Mouse (Mus musculus) midbrain, embryonic 10.5 days (tissue): ENCODE measurements around the gene Clnk. TPM values are rescaled to one million over a fixed set of nuclear protein-coding genes. Genes with fewer than 3 reads are reported as not detected.

Experiments
- DNase-seq: peaks from one replicate; pipeline ENCODE4 v3.0.0-alpha.2; 2017; ENCODE audit warnings: low spot score
- H3K27ac ChIP-seq: fragments of 300-500 bp; sonication (generic); replicated peaks from 2 replicates; pipeline ENCODE4 v1.5.1; 2016; ENCODE audit warnings: mild to moderate bottlenecking
- H3K27me3 ChIP-seq: fragments of 300-500 bp; sonication (generic); 2 replicates; pipeline ENCODE4 v1.6.1; 2016; ENCODE audit warnings: low read depth, mild to moderate bottlenecking; ENCODE audit not compliant: poor library complexity, severe bottlenecking
- H3K36me3 ChIP-seq: fragments of 300-500 bp; sonication (generic); 2 replicates; pipeline ENCODE4 v1.6.1; 2016; ENCODE audit warnings: mild to moderate bottlenecking, moderate library complexity
- H3K4me1 ChIP-seq: fragments of 300-500 bp; sonication (generic); 2 replicates; pipeline ENCODE4 v1.6.1; 2016
- H3K4me3 ChIP-seq: fragments of 300-500 bp; sonication (generic); 2 replicates; pipeline ENCODE4 v1.5.1; 2016; ENCODE audit warnings: mild to moderate bottlenecking, moderate library complexity
- H3K9me3 ChIP-seq: fragments of 300-500 bp; sonication (generic); replicated peaks from 2 replicates; pipeline ENCODE4 v1.6.1; 2016; ENCODE audit warnings: mild to moderate bottlenecking
- WGBS: fragments of 180-500 bp; shearing (Covaris S2); methylation state at CpG from one replicate; pipeline ENCODE4 v1.1.7; 2016; 5-methylcytosine and 5-hydroxymethylcytosine counted together
- polyA plus RNA-seq: library from polyadenylated mRNA; unstranded; fragments of >200 nt; fragmentation: Nextera tagmentation; extraction: Ambion mirVana; gene quantifications from 2 replicates; pipeline ENCODE4 v1.2.1, GENCODE M21; 2016

Gene Clnk
- polyA plus RNA-seq, 1 experiment from 2014 or later: 0.06 TPM

DNA sequence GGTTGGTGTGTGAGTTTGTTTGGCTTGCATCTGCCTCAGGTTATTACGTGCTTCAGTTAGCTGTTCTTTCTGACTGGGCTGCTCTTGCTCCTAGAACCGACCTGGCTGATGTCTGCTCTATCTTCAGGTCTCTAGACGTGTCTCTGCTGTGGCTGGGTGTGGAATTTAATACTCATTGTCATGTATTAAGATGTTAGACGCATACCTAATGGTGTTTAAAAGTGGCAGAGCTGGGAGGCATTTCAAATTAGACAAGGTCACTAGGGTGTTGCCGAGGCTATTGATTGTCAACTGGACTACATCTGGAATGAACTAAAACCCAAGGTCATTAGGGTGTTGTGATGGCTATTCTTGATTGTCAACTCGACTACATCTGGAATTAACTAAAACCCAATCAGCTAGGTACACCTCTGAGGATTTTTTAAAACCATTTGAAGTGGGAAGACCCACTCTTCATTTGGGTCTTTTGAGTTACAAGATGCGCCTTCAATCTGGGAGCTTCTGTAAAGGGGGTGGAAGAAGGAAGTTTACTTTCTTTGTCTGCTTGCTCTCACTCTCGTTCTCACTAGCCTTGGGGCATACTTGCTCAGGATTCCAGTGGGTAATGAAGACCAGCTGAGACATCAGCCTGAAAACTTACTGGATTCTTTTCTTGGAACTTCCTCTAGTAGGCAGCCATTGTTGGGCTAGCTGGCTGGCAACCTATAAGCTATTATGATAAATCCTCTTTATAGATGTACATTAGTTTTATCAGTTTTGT lies 179.8 kb downstream of the Clnk start:
- Histone ChIP-seq H3K36me3 (no peaks in the 10 kb centered on the region), H3K27me3 (no peaks in the 10 kb centered on the region), H3K4me1 (0 out of 2 replicates have a peak, but pooled peaks cover 2% of the 10 kb centered on the region), H3K27ac (no peak overlapping the region), H3K9me3 (no peaks in the 10 kb centered on the region), H3K4me3 (no peak overlapping the region)
- DNase-seq: no peak
- WGBS: 70% methylated on average over 8 of the region's 8 CpGs

DNA sequence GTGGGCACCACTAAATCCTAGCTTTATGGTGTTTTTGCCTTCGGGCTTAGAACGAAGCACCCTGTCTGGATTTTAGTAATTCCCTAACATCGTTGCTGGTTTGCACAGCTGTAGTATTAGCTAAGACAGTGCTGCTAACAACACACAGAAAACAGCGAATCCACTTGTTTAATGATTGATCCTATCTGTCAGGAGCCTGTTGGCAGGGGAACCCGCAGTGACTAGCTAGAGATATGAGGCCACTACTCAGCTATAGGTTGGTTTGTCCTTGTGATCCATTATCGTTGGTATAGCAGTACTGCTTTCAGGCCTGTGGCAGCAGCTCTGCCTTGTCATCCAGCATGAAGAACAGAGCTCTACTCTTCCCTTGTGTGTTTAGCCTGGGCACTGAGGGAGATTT lies 183.8 kb downstream of the Clnk start:
- Histone ChIP-seq H3K4me1 (no peaks in the 10 kb centered on the region), H3K9me3 (no peaks in the 10 kb centered on the region), H3K36me3 (no peaks in the 10 kb centered on the region), H3K27me3 (no peaks in the 10 kb centered on the region), H3K4me3 (no peak overlapping the region), H3K27ac (no peak overlapping the region)
- 94% methylated on average over 6 of the region's 6 CpGs for WGBS
- no peak for DNase-seq

DNA sequence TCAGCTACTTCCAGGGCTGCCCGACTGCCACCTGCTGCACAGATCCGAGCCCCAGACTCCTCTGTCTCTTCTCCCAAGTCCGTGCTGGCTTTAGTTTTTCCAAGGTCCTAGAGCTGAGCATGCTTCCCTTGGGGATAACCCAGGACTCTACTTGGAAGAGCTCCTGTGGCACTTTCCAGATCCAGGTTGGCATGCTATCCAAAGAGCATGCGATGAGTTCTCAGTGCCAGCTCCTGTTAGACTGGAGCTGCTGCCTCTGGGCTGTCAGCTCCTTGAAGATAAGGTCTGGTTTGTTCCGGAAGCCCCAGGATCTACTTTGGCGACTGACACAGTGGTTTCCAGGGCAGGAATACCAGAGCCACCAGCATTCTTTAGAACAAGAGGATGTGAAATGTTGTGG lies 187.4 kb downstream of the Clnk start:
- no peak overlapping the region for H3K4me3 ChIP-seq
- H3K27me3 ChIP-seq: no peaks in the 10 kb centered on the region; the same call in 1 of the 2 replicates
- H3K27ac ChIP-seq: no peak overlapping the region
- H3K4me1 ChIP-seq: peaks cover 5% of the 10 kb centered on the region; the same call in 1 of the 2 replicates
- no peaks in the 10 kb centered on the region for H3K36me3 ChIP-seq
- WGBS: 90% methylated on average over 6 of the region's 6 CpGs
- H3K9me3 ChIP-seq: no peaks in the 10 kb centered on the region
- no peak for DNase-seq

DNA sequence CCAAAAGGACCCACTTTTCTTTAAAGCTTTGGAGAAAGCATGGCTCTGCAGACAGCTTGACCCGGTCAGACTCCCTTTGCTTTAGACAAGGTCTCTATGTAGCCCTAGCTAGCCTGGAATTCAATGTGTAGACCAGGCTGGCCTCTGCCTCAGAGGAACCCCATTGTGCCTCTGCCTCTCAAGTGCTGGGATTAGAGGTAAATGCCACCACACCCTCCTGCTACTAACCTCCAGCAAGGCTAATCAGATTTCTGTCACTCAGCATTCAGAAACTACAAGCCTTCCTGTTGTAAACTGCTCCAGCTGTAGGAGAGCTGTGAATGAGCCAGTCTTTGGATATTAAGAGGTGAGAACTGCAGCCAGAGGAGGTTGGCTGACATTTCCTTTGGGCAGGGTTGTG lies 188.9 kb downstream of the Clnk start:
- no peak for DNase-seq

DNA sequence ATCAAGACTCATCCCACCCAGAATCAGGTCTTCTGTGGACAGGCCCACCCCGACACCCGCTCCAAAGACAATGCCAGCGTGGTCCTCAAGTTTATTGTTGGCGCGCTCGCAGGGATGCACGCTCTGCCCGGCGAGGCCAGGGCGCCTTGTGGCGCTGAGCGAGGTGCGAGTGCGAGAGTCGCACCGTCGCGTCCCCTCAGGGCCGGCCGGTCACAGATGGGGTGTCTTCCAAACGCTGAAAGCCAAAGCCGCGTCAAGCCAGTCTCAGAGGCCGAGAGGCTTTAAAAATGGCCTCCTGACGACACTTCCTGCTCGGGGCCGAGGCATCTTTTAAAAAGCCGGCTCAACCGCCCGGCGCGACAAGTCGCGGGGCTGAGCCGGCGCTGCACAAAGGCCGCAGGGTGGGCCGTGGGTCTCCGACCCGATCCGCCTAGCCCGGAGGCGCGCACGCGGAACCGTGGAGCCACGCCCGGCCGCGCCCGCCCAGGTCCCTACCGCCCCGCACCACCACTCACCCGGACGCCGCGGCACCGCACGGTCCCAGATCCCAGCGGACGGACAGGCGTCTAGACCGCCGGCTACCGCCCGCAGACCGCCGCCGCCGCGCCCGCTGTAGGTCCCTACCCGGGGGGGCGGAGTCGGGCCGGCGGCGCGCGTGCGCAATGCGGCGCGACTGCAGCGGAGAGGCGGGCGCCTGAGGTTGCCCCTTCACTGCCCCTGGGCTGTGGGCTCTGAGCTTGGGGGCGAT lies 192.3 kb downstream of the Clnk start, which contains the start of gene Zfp518b:
Zfp518b (minus strand) TSS at position 663 of the 748 bp plus-strand sequence.
- H3K4me1 ChIP-seq: peaks cover 22% of the 10 kb centered on the region
- no peaks in the 10 kb centered on the region; the same call in 1 of the 2 replicates for H3K27me3 ChIP-seq
- WGBS: under 1% methylated on average over 87 of the region's 89 CpGs
- H3K36me3 ChIP-seq: peaks cover 41% of the 10 kb centered on the region
- peak within 1 kb of the TSS; percentile 81 for H3K4me3 ChIP-seq
- peaks cover 3% of the 10 kb centered on the region; the same call in 1 of the 2 replicates for H3K9me3 ChIP-seq
- peak within 1 kb of the TSS; percentile 98 for H3K27ac ChIP-seq
- peak; percentile 85 for DNase-seq

More for the DNA sequence above, 188.9 kb downstream of the Clnk start:
- no peaks in the 10 kb centered on the region for H3K9me3 ChIP-seq
- H3K36me3 ChIP-seq: peaks cover 7% of the 10 kb centered on the region
- no peaks in the 10 kb centered on the region; the same call in 1 of the 2 replicates for H3K27me3 ChIP-seq
- 93% methylated on average over 1 of the region's 1 CpGs for WGBS
- peaks cover 20% of the 10 kb centered on the region for H3K4me1 ChIP-seq
- no peak overlapping the region for H3K4me3 ChIP-seq
- H3K27ac ChIP-seq: no peak overlapping the region

DNA sequence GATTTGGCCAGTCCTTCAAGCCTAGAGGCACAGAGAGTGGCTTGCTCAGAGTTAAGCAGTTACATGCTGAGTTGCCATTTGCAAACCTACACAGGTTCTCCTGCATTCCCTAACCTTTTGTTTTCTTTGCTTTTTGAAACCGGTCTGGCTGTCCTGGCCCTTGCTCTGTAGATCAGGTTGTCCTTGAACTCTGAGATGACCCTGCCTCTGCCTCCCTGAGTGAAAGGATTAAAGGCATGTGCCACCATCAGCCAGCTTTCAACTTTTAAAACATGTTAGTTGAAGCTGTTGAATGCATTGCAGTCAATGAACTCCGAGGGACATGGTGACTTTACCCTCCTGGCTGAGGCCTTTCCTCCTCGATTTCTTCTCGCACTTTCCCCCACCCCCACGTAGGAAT lies 217.8 kb downstream of the Clnk start:
- 88% methylated on average over 5 of the region's 5 CpGs for WGBS

More for the DNA sequence above, 217.8 kb downstream of the Clnk start:
- no peaks in the 10 kb centered on the region for H3K9me3 ChIP-seq
- no peaks in the 10 kb centered on the region for H3K27me3 ChIP-seq
- no peak overlapping the region for H3K27ac ChIP-seq
- no peak for DNase-seq
- H3K4me1 ChIP-seq: no peaks in the 10 kb centered on the region
- H3K4me3 ChIP-seq: no peak overlapping the region
- H3K36me3 ChIP-seq: no peaks in the 10 kb centered on the region

Other genes with a start within 250 kb of the Clnk start
- gene Zfp518b, start 192.0 kb downstream of the Clnk start, polyA plus RNA-seq: 34.9 and 37.9 TPM in 2 replicates